ENCODE assay signal across 9 mouse cellular contexts in the genomic region with DNA sequence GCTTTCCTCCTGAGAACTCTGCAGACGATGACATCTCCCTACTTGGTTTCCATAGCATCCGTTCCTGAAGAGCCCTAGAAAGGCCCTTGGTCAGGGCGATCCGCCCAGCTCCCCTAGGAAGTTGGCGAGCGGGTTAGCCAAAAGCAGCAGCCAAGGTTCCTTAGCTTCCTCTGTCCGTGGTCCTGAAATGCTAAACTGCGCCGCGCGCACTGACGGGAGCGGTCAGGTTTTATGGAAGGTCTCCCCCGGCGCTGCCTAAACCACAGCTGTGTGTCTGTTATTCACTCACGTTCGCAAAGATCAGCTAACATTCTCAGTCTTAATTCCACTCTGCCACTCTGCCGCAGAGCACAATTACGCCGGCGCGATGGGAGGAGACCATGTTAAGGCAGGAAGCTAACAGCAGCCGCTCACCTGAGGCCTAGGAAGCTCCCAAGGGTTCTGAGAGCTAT. TPM values are rescaled to one million over a fixed set of nuclear protein-coding genes. Genes with fewer than 3 reads are reported as not detected.
A peak's percentile ranks its signal among the peaks of the same experiment; 100 is the strongest.
DNase-seq lines count a peak whose midpoint lies in the region; ATAC-seq and TF ChIP-seq lines count a peak whose summit lies in the region.
"Had no signal": no experiment of that assay in that cellular context is flagged by ENCODE, and none has a peak within 500 bp of the region (broad histone marks: within the 10 kb centered on the region; RNA-seq: fewer than 3 reads in every experiment).

Slc17a6 (plus strand) TSS at position 313 of the 452 bp plus-strand sequence.

- TF ChIP-seq RAD21 in MEL (IDR thresholded peaks at IDR 0.05; ENCODE audit: low read depth, low read length) = no peak

- no peak for TF ChIP-seq POLR2A in MEL (IDR thresholded peaks at IDR 0.05; ENCODE audit: control insufficient read depth in 1 of 2, insufficient read depth in 1 of 2, low read depth in 1 of 2, low read length in 2 of 2, poor library complexity in 1 of 2)

- no peak for TF ChIP-seq CTCF in MEL (IDR thresholded peaks at IDR 0.05 in 2 of 3, conservative IDR thresholded peaks at IDR 0.05 in 1 of 3; ENCODE audit: control insufficient read depth in 1 of 3, insufficient read depth in 1 of 3, low read depth in 2 of 3, low read length in 3 of 3, poor library complexity in 1 of 3, severe bottlenecking in 1 of 3)

- H3K27ac ChIP-seq in MEL (ENCODE audit: control insufficient read depth, low read depth, low read length) = no peak within 1 kb of the TSS
- H3K27ac ChIP-seq in kidney, embryonic 15.5 days = no peak within 1 kb of the TSS
- no peak within 1 kb of the TSS for H3K27ac ChIP-seq in limb, embryonic 15.5 days
- H3K27ac ChIP-seq: heart, embryonic 15.5 days had no signal

- H3K4me2 ChIP-seq in kidney, embryonic 15.5 days = no peak within 1 kb of the TSS
- no peak within 1 kb of the TSS for H3K4me2 ChIP-seq in limb, embryonic 15.5 days
- H3K4me2 ChIP-seq: heart, embryonic 15.5 days had no signal

- WGBS in kidney, embryonic 15.5 days = under 1% methylated on average over 23 of the region's 23 CpGs
- WGBS in limb, embryonic 15.5 days = under 1% methylated on average over 23 of the region's 23 CpGs

- no peaks in the 10 kb centered on the region for H3K79me2 ChIP-seq in MEL (ENCODE audit: control insufficient read depth, insufficient read depth, low read length, poor library complexity)

- H3K9ac ChIP-seq in MEL (ENCODE audit: control insufficient read depth, low read depth, low read length, poor library complexity, severe bottlenecking) = no peak within 1 kb of the TSS
- no peak within 1 kb of the TSS for H3K9ac ChIP-seq in kidney, embryonic 15.5 days
- H3K9ac ChIP-seq in limb, embryonic 15.5 days = no peak within 1 kb of the TSS
- H3K9ac ChIP-seq: heart, embryonic 15.5 days had no signal

- no peaks in the 10 kb centered on the region for H3K27me3 ChIP-seq in MEL (ENCODE audit: control insufficient read depth in 1 of 2, insufficient read depth in 2 of 2, low read length in 2 of 2)
- H3K27me3 ChIP-seq in kidney, embryonic 15.5 days = peaks cover 78% of the 10 kb centered on the region
- H3K27me3 ChIP-seq in limb, embryonic 15.5 days = peaks cover 55% of the 10 kb centered on the region

- ATAC-seq in kidney, embryonic 15.5 days (replicated peaks; ENCODE audit: low FRiP score) = peak; percentile 60
- ATAC-seq in limb, embryonic 15.5 days (ENCODE audit: insufficient number of reproducible peaks, low FRiP score, low TSS enrichment, low read depth) = peak; percentile 55; the same call in 1 of the 2 replicates
- no peak for ATAC-seq in monocyte, adult 5-6 weeks (replicated peaks; ENCODE audit: insufficient number of reproducible peaks, low FRiP score, low TSS enrichment, poor library complexity, severe bottlenecking)

- no peaks in the 10 kb centered on the region for H3K9me3 ChIP-seq in MEL (replicated peaks; ENCODE audit: insufficient read depth, low read length)
- H3K9me3 ChIP-seq in kidney, embryonic 15.5 days (replicated peaks) = no peaks in the 10 kb centered on the region
- no peaks in the 10 kb centered on the region for H3K9me3 ChIP-seq in limb, embryonic 15.5 days
- H3K9me3 ChIP-seq: heart, embryonic 15.5 days had no signal

- TF ChIP-seq EP300 in MEL (IDR thresholded peaks at IDR 0.05; ENCODE audit: low read depth in 1 of 2, low read length in 2 of 2) = no peak

- no peaks in the 10 kb centered on the region for H3K4me1 ChIP-seq in MEL (ENCODE audit: control insufficient read depth in 1 of 2, insufficient read depth in 2 of 2, low read length in 2 of 2)
- H3K4me1 ChIP-seq in kidney, embryonic 15.5 days = 0 out of 2 replicates have a peak, but pooled peaks cover 3% of the 10 kb centered on the region
- peaks cover 10% of the 10 kb centered on the region for H3K4me1 ChIP-seq in limb, embryonic 15.5 days
- H3K4me1 ChIP-seq: heart, embryonic 15.5 days had no signal

- DNase-seq in MEL (ENCODE audit: low read depth, low spot score) = peak; percentile 30
- DNase-seq in adrenal gland, postnatal 10 days = peak; percentile 85
- DNase-seq in embryo, embryonic 11.5 days (ENCODE audit: low read depth, low spot score) = peak; percentile 73
- peak; percentile 13 for DNase-seq in gastrocnemius, postnatal 25 days
- peak; percentile 6 for DNase-seq in ovary, adult 18-20 months (ENCODE audit: low spot score)

- no peak within 1 kb of the TSS for H3K4me3 ChIP-seq in MEL (ENCODE audit: control insufficient read depth in 1 of 2, insufficient read depth in 1 of 2, low read depth in 2 of 2, low read length in 2 of 2)
- no peak within 1 kb of the TSS for H3K4me3 ChIP-seq in kidney, embryonic 15.5 days (replicated peaks)
- H3K4me3 ChIP-seq in limb, embryonic 15.5 days = no peak within 1 kb of the TSS
- H3K4me3 ChIP-seq: heart, embryonic 15.5 days had no signal

- H3K36me3 ChIP-seq in MEL (ENCODE audit: control insufficient read depth in 1 of 2, insufficient read depth in 2 of 2, low read length in 2 of 2) = no peaks in the 10 kb centered on the region
- H3K36me3 ChIP-seq in kidney, embryonic 15.5 days = no peaks in the 10 kb centered on the region
- no peaks in the 10 kb centered on the region for H3K36me3 ChIP-seq in limb, embryonic 15.5 days
- H3K36me3 ChIP-seq: heart, embryonic 15.5 days had no signal

TF ChIP-seq in MEL, 35 proteins besides CTCF, POLR2A, EP300 and RAD21:
- TF ChIP-seq ETS1 (IDR thresholded peaks at IDR 0.05; ENCODE audit: low read depth, low read length) (no peak), ZC3H11A (IDR thresholded peaks at IDR 0.05; ENCODE audit: low read depth, low read length) (no peak), MAFK (IDR thresholded peaks at IDR 0.05; ENCODE audit: borderline replicate concordance, low read depth, low read length) (no peak)

RNA-seq across cellular contexts. Expression of gene Slc17a6, which starts in this region (rescaled TPM):
- total RNA-seq in MEL (2012; rRNA removed) = not detected in 2 replicates
- not detected for polyA plus RNA-seq in MEL (2012; ENCODE audit: insufficient read depth in 1 of 2, insufficient read length in 2 of 2, low read depth in 1 of 2, low replicate concordance in 2 of 2, missing spikeins in 1 of 2)
- total RNA-seq in adrenal gland, postnatal 10 days (2021) = under 1 TPM; 0.09 to 0.15 TPM
- total RNA-seq in gastrocnemius, postnatal 25 days (2021) = not detected
- polyA plus RNA-seq in kidney, embryonic 15.5 days (2015; fragmentation: Nextera tagmentation; extraction: Ambion mirVana) = not detected in 2 replicates
- polyA plus RNA-seq in limb, embryonic 15.5 days (2015; fragmentation: Nextera tagmentation; extraction: Ambion mirVana) = 0.51 and 1.9 TPM in 2 replicates
- total RNA-seq in monocyte, adult 5-6 weeks (2017) = not detected in 3 replicates

Comparison
In these comparisons a context has a peak if more than half of its experiments do, and no peak if none do; other contexts are left out.
1. Peak in DNase-seq in MEL; RNA of the gene not detected or under 1 TPM.
2. Peak in DNase-seq in adrenal gland, postnatal 10 days; RNA of the gene not detected or under 1 TPM.
3. Peak in DNase-seq in gastrocnemius, postnatal 25 days; RNA of the gene not detected or under 1 TPM.
4. Peak in ATAC-seq in kidney, embryonic 15.5 days; RNA of the gene not detected or under 1 TPM.
5. DNase-seq: peak in every context shown above with its lines; median percentile 85 in adrenal gland, postnatal 10 days; 73 in embryo, embryonic 11.5 days; 30 in MEL; 13 in gastrocnemius, postnatal 25 days; 6 in ovary, adult 18-20 months.